Mouse (Mus musculus) E14TG2a.4 (cell line): ENCODE measurements at regions not wholly inside any gene's neighbourhood (a gene's known extent, or its start where the extent isn't known, plus 50 kb on each side); places are given as distances from the start of the nearest gene placed in this dataset.

ENCODE experiments used
- CTCF ChIP-seq: conservative IDR thresholded peaks from 2 replicates; pipeline ENCODE4 v1.5.1; 2014; ENCODE audit warnings: low read length
- NANOG ChIP-seq: IDR thresholded peaks from 2 replicates; pipeline ENCODE4 v1.6.1; 2014; ENCODE audit warnings: borderline replicate concordance, low read length, mixed read lengths

DNA sequence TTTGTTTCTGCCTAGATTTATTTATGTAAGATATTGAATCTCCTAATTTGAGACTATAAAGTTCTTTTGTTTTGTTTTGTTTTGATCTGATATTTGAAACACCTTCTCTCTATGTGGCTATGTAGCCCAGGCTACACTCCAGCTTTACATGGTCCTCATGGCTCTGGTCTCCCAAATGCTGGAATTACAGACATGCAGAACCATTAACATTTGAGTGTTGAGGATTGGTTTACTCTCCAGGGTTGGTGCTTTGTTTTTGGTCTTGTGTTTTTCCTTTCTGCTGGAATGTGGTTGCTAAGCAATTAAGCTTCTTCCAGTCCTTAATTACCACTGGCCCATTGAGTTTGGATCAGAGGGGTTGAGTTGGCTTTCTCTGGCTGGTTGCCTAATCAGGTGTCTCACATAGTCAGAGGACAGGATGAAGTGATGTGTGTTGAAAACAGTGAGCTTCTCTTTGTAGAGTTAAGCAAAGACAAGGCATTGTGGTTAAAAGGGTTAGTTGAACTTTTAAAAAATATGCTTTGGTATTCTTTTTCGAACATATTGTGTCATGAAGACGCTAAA, 252.6 kb upstream of the Gpc5 start:
- TF ChIP-seq NANOG (no peak), CTCF (no peak)
